Mouse (Mus musculus): ENCODE data around the gene Gpr89.

The Gpr89 gene

DNA sequence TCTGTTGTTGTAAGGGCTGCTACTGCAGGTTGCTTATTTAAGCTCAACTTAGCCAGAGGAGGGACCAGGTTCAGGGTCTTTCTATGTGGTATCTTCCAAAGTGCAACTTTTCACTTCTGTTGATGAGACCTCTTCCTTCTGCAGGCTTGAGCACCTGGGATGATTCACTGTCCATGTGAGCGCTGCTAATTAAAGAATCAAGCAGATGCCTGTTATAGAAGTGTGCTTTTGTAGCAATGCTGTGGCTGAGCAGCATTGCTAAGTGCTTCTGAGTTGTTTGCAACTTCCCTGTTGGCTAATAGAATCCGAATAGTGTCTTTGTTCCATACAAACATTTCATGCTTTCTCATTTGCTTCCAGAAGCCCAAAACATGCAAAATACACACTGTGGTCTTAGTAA lies 34.9 kb downstream of the Gpr89 start:
- DNase-seq (ENCODE audit: extremely low spot score): no peak

DNA sequence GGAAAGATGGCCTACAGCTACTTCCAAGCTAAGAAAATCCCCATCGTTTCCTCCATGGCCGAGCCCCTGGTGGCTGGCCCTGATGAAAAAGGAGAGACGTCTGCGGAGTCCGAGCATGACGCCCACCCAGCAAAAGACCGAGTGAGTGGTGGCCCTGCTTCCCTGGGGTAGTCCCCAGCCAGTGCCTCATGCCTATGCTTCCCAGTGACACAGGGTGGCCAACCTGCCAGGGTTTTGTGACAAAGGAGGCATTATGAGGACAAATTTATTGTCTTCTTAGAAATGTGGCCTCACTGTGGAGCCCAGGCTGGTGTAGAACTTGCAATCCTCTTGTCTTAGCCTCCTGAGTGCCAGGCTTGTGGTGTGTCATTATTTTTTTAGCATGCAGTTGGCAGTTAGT lies 36.1 kb downstream of the Gpr89 start:
- no peak for DNase-seq (ENCODE audit: extremely low spot score)

GRCm38 (mm10) chr3:96868566-96868965 lies 36.6 kb downstream of the Gpr89 start:
- no peak for DNase-seq (ENCODE audit: extremely low spot score)

DNA sequence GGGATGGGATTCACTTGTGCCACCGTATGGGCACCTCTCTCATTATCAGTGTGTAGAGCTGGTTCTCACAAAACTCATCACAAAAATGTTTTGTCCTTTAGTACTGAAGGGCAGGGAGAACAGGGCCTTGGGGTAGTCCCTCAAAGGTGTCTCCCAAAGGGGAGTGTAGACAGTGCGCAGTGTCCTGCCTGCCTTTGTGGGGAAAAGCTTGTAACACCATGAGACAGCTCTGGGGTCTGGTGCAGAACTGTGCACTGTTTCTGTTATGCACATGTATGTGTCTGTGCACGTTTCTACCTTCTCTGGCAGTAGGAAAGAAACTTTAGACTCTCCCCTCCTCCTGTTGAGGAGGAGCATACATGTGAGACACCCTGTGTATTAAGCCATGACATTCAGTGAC lies 37.3 kb downstream of the Gpr89 start:
- DNase-seq (ENCODE audit: extremely low spot score): no peak

GRCm38 (mm10) chr3:96860498-96860897 lies 44.6 kb downstream of the Gpr89 start:
- DNase-seq (ENCODE audit: extremely low spot score): no peak

- no peak for DNase-seq (ENCODE audit: extremely low spot score)
These were observed 49.3 kb downstream of the Gpr89 start for GRCm38 (mm10) chr3:96855833-96856232.

DNA sequence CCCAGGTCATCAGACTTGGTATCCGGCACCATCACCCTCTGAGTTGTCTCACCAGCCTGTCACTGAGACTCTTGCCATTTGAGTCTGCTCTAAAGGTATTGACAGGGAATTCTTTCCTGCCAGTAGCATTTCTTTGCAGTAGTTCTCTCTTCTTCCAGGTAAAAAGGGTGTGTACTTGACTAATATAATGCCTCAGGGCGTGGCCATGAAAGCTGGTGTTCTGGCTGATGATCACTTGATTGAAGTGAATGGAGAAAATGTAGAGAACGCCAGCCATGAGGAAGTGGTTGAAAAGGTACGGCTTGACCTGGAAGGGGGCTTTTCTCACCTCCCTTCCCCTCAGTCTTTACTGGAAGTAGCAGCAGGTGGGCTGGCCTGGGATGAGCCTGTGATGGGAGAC lies 50.8 kb downstream of the Gpr89 start:
- no peak for DNase-seq (ENCODE audit: extremely low spot score)

DNA sequence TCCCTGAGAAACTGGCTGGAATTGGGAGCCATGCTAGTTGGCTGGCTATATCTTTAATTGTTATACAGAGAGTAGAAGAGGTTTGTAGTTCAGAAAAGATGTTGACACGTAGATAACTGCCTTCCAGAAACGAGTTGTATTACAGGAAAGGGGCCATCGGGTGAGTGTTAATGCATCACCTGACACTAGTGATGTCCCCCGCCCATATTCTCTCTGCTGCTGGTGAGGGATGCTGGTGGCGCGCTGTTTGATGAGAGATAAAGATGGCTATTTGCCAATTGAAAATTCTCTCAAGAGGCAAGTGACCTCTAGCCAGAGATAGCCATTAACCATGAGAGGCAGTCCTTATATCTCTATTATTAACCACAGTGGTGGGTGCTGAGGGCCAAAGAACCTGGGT lies 52.6 kb downstream of the Gpr89 start:
- no peak for DNase-seq (ENCODE audit: extremely low spot score)

DNA sequence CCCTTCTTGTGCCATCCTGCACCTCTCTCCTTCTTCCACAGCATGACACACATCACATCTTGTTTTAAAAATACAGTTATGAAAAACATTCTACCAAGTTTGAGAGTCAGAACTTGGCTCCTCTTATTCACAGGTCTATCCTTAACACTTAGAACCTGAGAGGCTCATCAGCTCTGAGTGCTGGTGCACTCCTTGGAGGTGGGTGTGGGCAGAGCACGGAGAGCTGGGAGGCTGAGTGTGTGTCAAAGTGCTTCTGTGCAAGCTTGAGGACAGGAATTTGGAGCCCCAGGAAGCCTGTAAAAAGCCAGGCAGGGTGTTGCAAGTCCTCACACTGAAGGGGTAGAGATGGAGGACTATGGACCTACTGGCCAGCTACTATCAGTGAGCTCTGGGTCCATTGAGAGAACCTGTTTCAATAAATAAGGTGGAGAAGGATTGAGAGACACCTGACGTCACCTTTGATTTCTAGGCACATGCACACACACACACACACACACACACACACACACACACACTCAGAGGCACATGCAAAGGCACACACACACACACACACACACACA lies 55.9 kb downstream of the Gpr89 start:
- DNase-seq (ENCODE audit: extremely low spot score): no peak

DNA sequence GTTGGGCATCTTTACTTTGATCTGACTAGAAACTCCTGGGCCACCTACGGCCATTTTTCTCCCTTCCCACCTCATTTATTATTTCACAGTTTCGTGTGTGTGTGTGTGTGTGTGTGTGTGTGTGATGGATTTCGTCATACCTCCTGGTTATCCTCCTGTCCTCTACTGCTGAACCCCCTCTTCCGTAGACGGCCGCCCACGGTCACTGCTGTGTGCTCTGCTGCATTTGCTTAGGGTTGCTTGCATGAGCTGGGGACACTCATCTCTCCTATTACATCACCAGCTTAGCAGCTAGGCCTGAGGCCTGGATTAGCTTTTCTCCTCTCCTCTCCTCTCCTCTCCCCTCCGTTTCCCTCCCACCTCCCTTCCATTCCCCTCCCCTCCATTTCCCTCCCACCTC lies 56.7 kb downstream of the Gpr89 start:
- DNase-seq (ENCODE audit: extremely low spot score): no peak

- DNase-seq (ENCODE audit: extremely low spot score): no peak
These were observed 57.5 kb downstream of the Gpr89 start for GRCm38 (mm10) chr3:96847661-96848060.

DNA sequence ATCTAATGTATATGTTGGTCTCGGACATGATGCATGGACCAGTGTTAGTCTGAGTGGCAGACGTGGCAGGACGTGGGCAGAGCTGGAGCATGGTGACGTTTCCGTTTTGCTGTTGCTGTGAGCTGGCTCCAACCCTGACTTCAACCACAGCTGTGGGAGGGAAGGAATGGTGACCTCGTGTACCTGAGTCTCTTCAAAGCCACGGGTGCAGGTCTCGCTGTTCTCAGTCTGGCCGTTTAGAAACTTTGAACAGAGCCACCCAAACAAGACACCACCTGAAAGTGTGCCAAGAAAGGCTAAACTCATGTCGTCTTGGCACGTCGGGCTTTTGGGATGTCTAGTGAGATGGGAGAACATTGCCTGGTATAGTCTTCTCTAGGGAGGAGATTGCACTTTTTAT lies 58.2 kb downstream of the Gpr89 start:
- no peak for DNase-seq (ENCODE audit: extremely low spot score)

DNA sequence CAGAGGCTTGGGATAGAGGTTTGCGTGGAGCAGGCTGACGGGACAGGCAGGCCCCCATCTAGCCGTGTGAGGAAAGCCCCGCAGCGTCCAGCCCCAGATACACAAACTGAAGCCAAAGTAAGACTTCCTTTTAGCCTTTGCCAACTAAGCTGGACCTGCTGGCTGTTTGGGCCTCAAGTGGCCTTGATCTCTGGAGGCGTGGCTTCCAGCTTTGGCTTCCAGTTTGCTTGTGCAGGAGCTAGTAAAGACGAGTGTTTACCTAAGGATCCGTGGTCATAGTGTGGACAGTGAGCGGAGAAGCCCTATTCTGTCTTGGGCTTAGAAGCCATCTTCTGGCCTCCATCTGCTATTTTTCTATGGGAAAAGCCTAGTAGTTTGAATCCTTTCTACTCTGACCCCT lies 59.3 kb downstream of the Gpr89 start:
- no peak for DNase-seq (ENCODE audit: extremely low spot score)

- DNase-seq (ENCODE audit: extremely low spot score): no peak
These were observed 60.0 kb downstream of the Gpr89 start for GRCm38 (mm10) chr3:96845191-96845590.

GRCm38 (mm10) chr3:96838996-96839645 lies 66.0 kb downstream of the Gpr89 start:
- no peak for DNase-seq (ENCODE audit: extremely low spot score)

GRCm38 (mm10) chr3:96836414-96836813 lies 68.7 kb downstream of the Gpr89 start:
- DNase-seq (ENCODE audit: extremely low spot score): no peak

GRCm38 (mm10) chr3:96834587-96835348 lies 70.4 kb downstream of the Gpr89 start:
- DNase-seq (ENCODE audit: extremely low spot score): no peak

DNA sequence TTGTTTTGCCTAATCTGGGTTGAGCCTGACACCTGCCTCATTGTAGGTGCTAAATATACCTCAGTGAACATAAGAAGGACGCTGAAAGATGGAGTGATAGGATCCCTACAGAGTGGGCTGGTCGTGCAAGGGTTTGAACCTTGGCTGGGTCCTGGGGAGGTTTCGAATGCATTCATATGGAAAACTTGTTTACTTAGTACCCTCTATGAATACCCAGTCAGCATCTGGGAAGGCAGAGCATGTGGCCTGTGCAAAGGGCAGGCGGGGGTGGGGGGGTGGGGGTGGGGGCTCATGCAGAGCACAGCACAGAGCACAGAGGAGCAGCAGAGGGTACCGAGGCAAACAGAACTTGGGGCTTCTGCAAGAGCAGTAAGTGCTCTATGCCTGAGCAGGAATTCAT lies 72.2 kb downstream of the Gpr89 start:
- no peak for DNase-seq (ENCODE audit: extremely low spot score)

- no peak for DNase-seq (ENCODE audit: extremely low spot score)
These were observed 75.3 kb downstream of the Gpr89 start for GRCm38 (mm10) chr3:96829856-96830255.

- no peak for DNase-seq (ENCODE audit: extremely low spot score)
These were observed 76.2 kb downstream of the Gpr89 start, which contains the start of the genes Pdzk1 and Cd160 for GRCm38 (mm10) chr3:96828984-96829383. Gene Pdzk1 (plus strand): TSS chr3:96829284. Gene Cd160 (minus strand): TSS chr3:96829351.

- no peak for DNase-seq (ENCODE audit: extremely low spot score)
These were observed 76.8 kb downstream of the Gpr89 start for GRCm38 (mm10) chr3:96828308-96828864.

- DNase-seq (ENCODE audit: extremely low spot score): no peak
These were observed 79.9 kb downstream of the Gpr89 start for GRCm38 (mm10) chr3:96825261-96825660.

GRCm38 (mm10) chr3:96824614-96825013 lies 80.5 kb downstream of the Gpr89 start:
- DNase-seq (ENCODE audit: extremely low spot score): no peak
